8 mouse cellular contexts compared by ENCODE assay signal in genomic region chr1:160531402-160531801, GRCm38 (mm10).
DNase-seq lines count a peak whose midpoint lies in the region; ATAC-seq and TF ChIP-seq lines count a peak whose summit lies in the region.

No protein-coding gene starts in this region.

- no peak overlapping the region for H3K4me3 ChIP-seq in hindbrain, embryonic 14.5 days (replicated peaks; ENCODE audit: low read length)
- no peak overlapping the region for H3K4me3 ChIP-seq in stomach, embryonic 15.5 days (replicated peaks)

- H3K4me2 ChIP-seq in hindbrain, embryonic 14.5 days (replicated peaks): no peak overlapping the region
- H3K4me2 ChIP-seq in stomach, embryonic 15.5 days: no peak overlapping the region

- H3K9me3 ChIP-seq in hindbrain, embryonic 14.5 days (ENCODE audit: control insufficient read depth, low read length): no peaks in the 10 kb centered on the region
- no peaks in the 10 kb centered on the region for H3K9me3 ChIP-seq in stomach, embryonic 15.5 days

- peak; percentile 31; the same call in 1 of the 2 replicates for TF ChIP-seq CTCF in brain, embryonic 14.5 days (IDR thresholded peaks at IDR 0.05; ENCODE audit: borderline replicate concordance, extremely low read depth, insufficient read depth, insufficient read length)

- no peak for TF ChIP-seq POLR2A in brain, embryonic 14.5 days (IDR thresholded peaks at IDR 0.05; ENCODE audit: borderline replicate concordance, extremely low read depth, insufficient read depth, insufficient read length, poor library complexity, severe bottlenecking)

- H3K27ac ChIP-seq in hindbrain, embryonic 14.5 days: no peak overlapping the region
- no peak overlapping the region for H3K27ac ChIP-seq in stomach, embryonic 15.5 days

- WGBS in hindbrain, embryonic 14.5 days: 29% methylated on average over 5 of the region's 5 CpGs
- WGBS in stomach, embryonic 15.5 days: 14% methylated on average over 5 of the region's 5 CpGs

- H3K9ac ChIP-seq in hindbrain, embryonic 14.5 days: no peak overlapping the region
- no peak overlapping the region for H3K9ac ChIP-seq in stomach, embryonic 15.5 days

- H3K36me3 ChIP-seq in hindbrain, embryonic 14.5 days (replicated peaks; ENCODE audit: control insufficient read depth, insufficient read depth): no peaks in the 10 kb centered on the region
- no peaks in the 10 kb centered on the region for H3K36me3 ChIP-seq in stomach, embryonic 15.5 days

- peak; percentile 87 for ATAC-seq in hindbrain, embryonic 14.5 days (ENCODE audit: low FRiP score)
- ATAC-seq in stomach, embryonic 15.5 days (ENCODE audit: insufficient read depth, low FRiP score, low read depth): peak; percentile 91

- no peaks in the 10 kb centered on the region for H3K27me3 ChIP-seq in hindbrain, embryonic 14.5 days (ENCODE audit: control insufficient read depth, insufficient read depth, low read length)
- no peaks in the 10 kb centered on the region for H3K27me3 ChIP-seq in stomach, embryonic 15.5 days (replicated peaks)

- DNase-seq in 416B (ENCODE audit: low read depth): peak; percentile 39
- peak; percentile 96 for DNase-seq in brain, embryonic 14.5 days (ENCODE audit: low read depth)
- peak; percentile 87 for DNase-seq in gastrocnemius, adult 18-20 months (ENCODE audit: low spot score)
- DNase-seq in hindbrain, embryonic 14.5 days (ENCODE audit: low spot score): peak; percentile 78
- peak; percentile 69 for DNase-seq in layer of hippocampus, adult 9-11 months
- peak; percentile 80 to 88 for DNase-seq in lung, postnatal 4 days
- no peak for DNase-seq in embryo, embryonic 10.5 days (ENCODE audit: low spot score)

- H3K4me1 ChIP-seq in hindbrain, embryonic 14.5 days (replicated peaks; ENCODE audit: control insufficient read depth, insufficient read depth, low read length): peaks cover 20% of the 10 kb centered on the region; the same call in 1 of the 2 replicates
- no peaks in the 10 kb centered on the region for H3K4me1 ChIP-seq in stomach, embryonic 15.5 days
